Mouse (Mus musculus) intestine, embryonic 14.5 days (tissue): ENCODE measurements at regions not wholly inside any gene's neighbourhood (a gene's known extent, or its start where the extent isn't known, plus 50 kb on each side); places are given as distances from the start of the nearest gene placed in this dataset.

Experiments used
- ATAC-seq: fragments of 200-750 bp; cut with Nextera tagmentation; replicated peaks from 2 replicates; pipeline ENCODE4 v1.8.0; 2017; ENCODE audit warnings: low read depth, moderate number of reproducible peaks, moderate TSS enrichment, moderate library complexity; ENCODE audit not compliant: low FRiP score, low TSS enrichment
- DNase-seq: peaks from one replicate; pipeline ENCODE4 v3.0.0-alpha.2; 2018; ENCODE audit warnings: low spot score
- H3K27ac ChIP-seq: fragments of 300-500 bp; sonication (generic); 2 replicates; pipeline ENCODE4 v1.5.1; 2014; ENCODE audit warnings: low read depth, mild to moderate bottlenecking, control low read depth
- H3K27me3 ChIP-seq: fragments of 300-500 bp; sonication (generic); replicated peaks from 2 replicates; pipeline ENCODE4 v1.6.1; 2014; ENCODE audit warnings: low read length, control low read depth; ENCODE audit not compliant: control insufficient read depth, insufficient read depth
- H3K36me3 ChIP-seq: fragments of 300-500 bp; sonication (generic); 2 replicates; pipeline ENCODE4 v1.6.1; 2014; ENCODE audit warnings: low read length, control low read depth; ENCODE audit not compliant: control insufficient read depth, insufficient read depth
- H3K4me1 ChIP-seq: fragments of 300-500 bp; sonication (generic); replicated peaks from 2 replicates; pipeline ENCODE4 v1.6.1; 2014; ENCODE audit warnings: low read length, control low read depth, mixed read lengths; ENCODE audit not compliant: control insufficient read depth, insufficient read depth
- H3K4me2 ChIP-seq: fragments of 300-500 bp; sonication (generic); 2 replicates; pipeline ENCODE4 v1.6.1; 2014; ENCODE audit warnings: low read length
- H3K4me3 ChIP-seq: fragments of 300-500 bp; sonication (generic); 2 replicates; pipeline ENCODE4 v1.5.1; 2014; ENCODE audit warnings: low read depth, low read length, control low read depth, mixed read lengths
- H3K9ac ChIP-seq: fragments of 300-500 bp; sonication (generic); 2 replicates; pipeline ENCODE4 v1.6.1; 2014; ENCODE audit warnings: mild to moderate bottlenecking, low read length
- H3K9me3 ChIP-seq: fragments of 300-500 bp; sonication (generic); 2 replicates; pipeline ENCODE4 v1.6.1; 2016; ENCODE audit warnings: low read length, control low read depth; ENCODE audit not compliant: control insufficient read depth
- WGBS: fragments of 180-500 bp; shearing (Covaris S2); extraction: QIAGEN DNeasy Blood & Tissue Kit; methylation state at CpG from one replicate; pipeline ENCODE4 v1.1.7; 2014; 5-methylcytosine and 5-hydroxymethylcytosine counted together

- Histone ChIP-seq H3K27me3 (no peaks in the 10 kb centered on the region), H3K9ac (no peak overlapping the region), H3K36me3 (no peaks in the 10 kb centered on the region), H3K4me3 (no peak overlapping the region), H3K27ac (no peak overlapping the region), H3K4me2 (no peak overlapping the region), H3K9me3 (no peaks in the 10 kb centered on the region), H3K4me1 (no peaks in the 10 kb centered on the region)
- WGBS: 91% methylated on average over 2 of the region's 2 CpGs
- ATAC-seq (no peak), DNase-seq (no peak)
These were observed 106.3 kb downstream of the Cysltr2 start for GRCm38 (mm10) chr14:72942571-72942970.

GRCm38 (mm10) chr14:72939067-72939393, 109.9 kb downstream of the Cysltr2 start:
- Histone ChIP-seq H3K4me2 (no peak overlapping the region), H3K36me3 (no peaks in the 10 kb centered on the region), H3K4me3 (no peak overlapping the region), H3K9me3 (no peaks in the 10 kb centered on the region), H3K9ac (no peak overlapping the region), H3K27me3 (no peaks in the 10 kb centered on the region), H3K4me1 (no peaks in the 10 kb centered on the region), H3K27ac (no peak overlapping the region)
- DNase-seq (no peak), ATAC-seq (no peak)

GRCm38 (mm10) chr14:72938382-72939066, 110.4 kb downstream of the Cysltr2 start:
- ATAC-seq (no peak), DNase-seq (no peak)
- Histone ChIP-seq H3K4me1 (no peaks in the 10 kb centered on the region), H3K27ac (no peak overlapping the region), H3K9me3 (no peaks in the 10 kb centered on the region), H3K4me3 (no peak overlapping the region), H3K27me3 (no peaks in the 10 kb centered on the region), H3K36me3 (no peaks in the 10 kb centered on the region), H3K4me2 (no peak overlapping the region), H3K9ac (no peak overlapping the region)

- Histone ChIP-seq H3K4me3 (no peak overlapping the region), H3K4me1 (no peaks in the 10 kb centered on the region), H3K9ac (no peak overlapping the region), H3K36me3 (no peaks in the 10 kb centered on the region), H3K9me3 (no peaks in the 10 kb centered on the region), H3K27ac (no peak overlapping the region), H3K27me3 (no peaks in the 10 kb centered on the region), H3K4me2 (no peak overlapping the region)
- ATAC-seq: no peak
- no peak for DNase-seq
These were observed 115.3 kb downstream of the Cysltr2 start for GRCm38 (mm10) chr14:72933598-72933997.

GRCm38 (mm10) chr14:72932296-72932695, 116.6 kb downstream of the Cysltr2 start:
- DNase-seq: no peak
- 62% methylated on average over 9 of the region's 9 CpGs for WGBS

GRCm38 (mm10) chr14:72901171-72901926, 147.6 kb downstream of the Cysltr2 start:
- Histone ChIP-seq H3K9ac (no peak overlapping the region), H3K4me2 (no peak overlapping the region), H3K9me3 (no peaks in the 10 kb centered on the region; the same call in 1 of the 2 replicates), H3K27ac (no peak overlapping the region), H3K27me3 (no peaks in the 10 kb centered on the region), H3K36me3 (no peaks in the 10 kb centered on the region), H3K4me1 (no peaks in the 10 kb centered on the region), H3K4me3 (no peak overlapping the region)
- WGBS: 77% methylated on average over 11 of the region's 11 CpGs
- DNase-seq (no peak), ATAC-seq (no peak)

More at GRCm38 (mm10) chr14:72932296-72932695, 116.6 kb downstream of the Cysltr2 start:
- H3K36me3 ChIP-seq: no peaks in the 10 kb centered on the region
- no peak for ATAC-seq
- H3K27ac ChIP-seq: no peak overlapping the region
- no peak overlapping the region for H3K9ac ChIP-seq
- no peaks in the 10 kb centered on the region for H3K27me3 ChIP-seq
- H3K4me2 ChIP-seq: no peak overlapping the region
- no peaks in the 10 kb centered on the region for H3K4me1 ChIP-seq
- no peaks in the 10 kb centered on the region for H3K9me3 ChIP-seq
- no peak overlapping the region for H3K4me3 ChIP-seq

- no peak overlapping the region for H3K4me3 ChIP-seq
- H3K9ac ChIP-seq: no peak overlapping the region
- H3K27me3 ChIP-seq: no peaks in the 10 kb centered on the region
- DNase-seq (no peak), ATAC-seq (no peak)
- no peak overlapping the region for H3K4me2 ChIP-seq
- 97% methylated on average over 4 of the region's 4 CpGs for WGBS
- H3K36me3 ChIP-seq: no peaks in the 10 kb centered on the region
- no peak overlapping the region for H3K27ac ChIP-seq
- H3K9me3 ChIP-seq: no peaks in the 10 kb centered on the region; the same call in 1 of the 2 replicates
- no peaks in the 10 kb centered on the region for H3K4me1 ChIP-seq
These were observed 149.3 kb downstream of the Cysltr2 start for GRCm38 (mm10) chr14:72899630-72900029.

- no peaks in the 10 kb centered on the region for H3K36me3 ChIP-seq
- H3K4me3 ChIP-seq: no peak overlapping the region
- 74% methylated on average over 2 of the region's 2 CpGs for WGBS
- no peaks in the 10 kb centered on the region for H3K27me3 ChIP-seq
- no peak overlapping the region for H3K9ac ChIP-seq
- DNase-seq (no peak), ATAC-seq (no peak)
- H3K27ac ChIP-seq: no peak overlapping the region
- no peaks in the 10 kb centered on the region; the same call in 1 of the 2 replicates for H3K9me3 ChIP-seq
- H3K4me2 ChIP-seq: no peak overlapping the region
- H3K4me1 ChIP-seq: no peaks in the 10 kb centered on the region
These were observed 156.6 kb downstream of the Cysltr2 start for GRCm38 (mm10) chr14:72892316-72892715.

- no peak overlapping the region for H3K4me2 ChIP-seq
- H3K36me3 ChIP-seq: no peaks in the 10 kb centered on the region
- DNase-seq (no peak), ATAC-seq (no peak)
- no peaks in the 10 kb centered on the region for H3K27me3 ChIP-seq
- H3K9me3 ChIP-seq: no peaks in the 10 kb centered on the region
- 75% methylated on average over 5 of the region's 5 CpGs for WGBS
- H3K4me1 ChIP-seq: no peaks in the 10 kb centered on the region
- no peak overlapping the region for H3K9ac ChIP-seq
- H3K4me3 ChIP-seq: no peak overlapping the region
- H3K27ac ChIP-seq: no peak overlapping the region
These were observed 159.3 kb downstream of the Cysltr2 start for GRCm38 (mm10) chr14:72889663-72890062.
